Mouse (Mus musculus) spleen, postnatal 10 days (tissue): ENCODE data around the gene Fgd6.

Experiments used
- DNase-seq, 2 experiments: peaks; one replicate each; pipeline ENCODE4 v3.0.0; 2021 to 2022; ENCODE audit warnings: low spot score in 2 of 2

Fgd6 gene

GRCm38 (mm10) chr10:94035658-94036374, at the start of gene Fgd6, which contains the start of gene Vezt:
Gene Fgd6 (plus strand): TSS chr10:94036001.
Gene Vezt (minus strand): TSS chr10:94035817.
- DNase-seq: peak; percentile 99 to 100

GRCm38 (mm10) chr10:93994136-93994535, 41.7 kb upstream of the Fgd6 start:
- DNase-seq: no peak

GRCm38 (mm10) chr10:93995100-93995499, 40.7 kb upstream of the Fgd6 start:
- DNase-seq: peak in 1 of 2 experiments; percentile 24

- DNase-seq: no peak
Measured at GRCm38 (mm10) chr10:93999357-93999756, 36.4 kb upstream of the Fgd6 start.

- no peak for DNase-seq
Measured at GRCm38 (mm10) chr10:94000223-94000622, 35.6 kb upstream of the Fgd6 start.

- DNase-seq: no peak
Measured at GRCm38 (mm10) chr10:94008356-94008755, 27.4 kb upstream of the Fgd6 start.

GRCm38 (mm10) chr10:94009991-94010679, 25.7 kb upstream of the Fgd6 start:
- DNase-seq: no peak

GRCm38 (mm10) chr10:94011024-94011423, 24.8 kb upstream of the Fgd6 start:
- no peak for DNase-seq

- DNase-seq: peak; percentile 39 to 80
Measured at GRCm38 (mm10) chr10:94013196-94013595, 22.6 kb upstream of the Fgd6 start.

- DNase-seq: no peak
Measured at GRCm38 (mm10) chr10:94014200-94014599, 21.6 kb upstream of the Fgd6 start.

GRCm38 (mm10) chr10:94017455-94017854, 18.3 kb upstream of the Fgd6 start:
- no peak for DNase-seq

- peak in 1 of 2 experiments; percentile 49 for DNase-seq
Measured at GRCm38 (mm10) chr10:94020587-94020986, 15.2 kb upstream of the Fgd6 start.

- DNase-seq: no peak
Measured at GRCm38 (mm10) chr10:94021059-94021458, 14.7 kb upstream of the Fgd6 start.

- DNase-seq: no peak
Measured at GRCm38 (mm10) chr10:94025079-94025478, 10.7 kb upstream of the Fgd6 start.

GRCm38 (mm10) chr10:94028493-94028892, 7.3 kb upstream of the Fgd6 start:
- no peak for DNase-seq

GRCm38 (mm10) chr10:94031164-94031563, 4.6 kb upstream of the Fgd6 start:
- no peak for DNase-seq

GRCm38 (mm10) chr10:94034876-94035657, 734 bp upstream of the Fgd6 start:
- peak in 1 of 2 experiments; percentile 84 for DNase-seq

- DNase-seq: no peak
Measured at GRCm38 (mm10) chr10:94036375-94036758, 566 bp downstream of the Fgd6 start.

GRCm38 (mm10) chr10:94037196-94037595, 1.4 kb downstream of the Fgd6 start:
- DNase-seq: no peak

- DNase-seq: no peak
Measured at GRCm38 (mm10) chr10:94037596-94037995, 1.8 kb downstream of the Fgd6 start.

GRCm38 (mm10) chr10:94038366-94039260, 2.8 kb downstream of the Fgd6 start:
- no peak for DNase-seq
